Mouse (Mus musculus) adrenal gland, adult (tissue): ENCODE data around the gene Jazf1.

ENCODE experiments used
- DNase-seq, 2 experiments: peaks; one replicate each; pipeline ENCODE4 v3.0.0; 2022 to 2023; ENCODE audit warnings: low spot score in 1 of 2; ENCODE audit not compliant: inconsistent age in 2 of 2

Gene Jazf1

DNA sequence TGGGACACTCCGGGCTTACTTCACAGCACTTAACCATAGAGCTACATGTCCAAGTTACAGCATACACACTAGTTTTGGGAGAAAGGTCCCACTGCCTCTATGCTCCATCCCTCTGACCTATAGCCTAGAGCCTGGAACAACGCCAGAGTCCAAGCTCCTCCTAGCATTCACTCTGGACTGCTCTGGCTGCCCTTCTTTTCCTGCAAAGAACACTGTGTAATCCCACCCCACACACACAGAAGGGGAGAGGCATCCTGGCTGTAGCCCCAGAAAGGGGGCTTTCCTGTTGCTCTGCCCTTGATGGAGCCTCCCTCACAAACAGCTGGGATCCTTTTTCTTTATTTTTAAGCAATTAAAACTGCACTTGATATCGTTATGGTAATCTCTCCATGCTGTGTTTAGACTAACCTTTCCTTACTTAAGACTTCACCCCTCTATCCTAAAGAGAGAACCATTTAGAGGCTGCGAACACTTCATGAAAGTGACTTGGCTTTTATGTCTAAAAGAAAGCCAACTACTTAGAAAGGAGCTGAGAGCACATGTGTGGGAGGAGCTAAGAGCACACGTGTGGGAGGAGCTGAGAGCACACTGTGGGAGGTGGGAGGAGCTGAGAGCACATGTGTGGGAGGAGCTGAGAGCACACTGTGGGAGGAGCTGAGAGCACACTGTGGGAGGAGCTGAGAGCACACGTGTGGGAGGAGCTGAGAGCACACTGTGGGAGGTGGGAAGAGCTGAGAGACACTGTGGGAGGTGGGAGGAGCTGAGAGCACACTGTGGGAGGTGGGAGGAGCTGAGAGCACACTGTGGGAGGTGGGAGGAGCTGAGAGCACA is 106.6 kb downstream of the Jazf1 start:
- DNase-seq = no peak

DNA sequence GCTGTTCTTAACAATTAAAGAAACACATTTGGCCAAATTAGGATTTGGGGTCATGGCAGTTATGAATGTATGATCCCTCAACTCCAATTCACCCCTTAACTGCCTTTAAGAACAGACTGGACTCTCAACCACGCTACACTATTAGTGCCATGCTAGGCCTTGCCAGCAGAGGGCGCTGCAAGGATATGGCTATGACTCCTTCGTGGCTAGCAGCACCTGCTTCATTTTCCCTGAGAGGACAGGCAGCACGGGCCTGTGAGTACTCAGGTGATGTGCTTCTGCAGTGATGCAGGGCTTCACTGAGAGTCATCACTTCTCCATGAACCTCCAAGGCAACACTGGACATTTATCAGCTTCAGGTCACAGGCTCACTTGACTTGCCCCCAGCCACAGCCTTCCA is 110.7 kb downstream of the Jazf1 start:
- peak; percentile 58 to 88 for DNase-seq

DNA sequence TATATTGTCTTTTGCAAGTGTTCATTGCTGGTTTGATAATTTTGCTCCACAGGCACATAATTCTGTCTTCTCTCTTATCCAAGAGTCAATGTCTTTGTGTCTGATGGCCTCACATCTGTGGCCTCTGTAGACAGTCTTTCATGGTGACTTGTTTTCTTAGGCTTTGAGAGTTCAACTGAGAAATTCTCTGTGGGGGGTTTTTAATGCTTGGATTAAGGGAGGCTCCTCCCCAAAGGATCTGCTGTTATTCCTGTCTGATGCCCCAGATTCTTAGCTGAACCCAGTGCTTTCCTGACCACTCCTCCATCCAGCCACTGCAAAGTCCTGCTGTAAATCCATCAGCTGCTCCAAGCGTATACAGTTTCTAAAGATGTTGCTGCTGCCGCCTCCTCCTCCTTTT is 112.3 kb downstream of the Jazf1 start:
- DNase-seq = no peak

DNA sequence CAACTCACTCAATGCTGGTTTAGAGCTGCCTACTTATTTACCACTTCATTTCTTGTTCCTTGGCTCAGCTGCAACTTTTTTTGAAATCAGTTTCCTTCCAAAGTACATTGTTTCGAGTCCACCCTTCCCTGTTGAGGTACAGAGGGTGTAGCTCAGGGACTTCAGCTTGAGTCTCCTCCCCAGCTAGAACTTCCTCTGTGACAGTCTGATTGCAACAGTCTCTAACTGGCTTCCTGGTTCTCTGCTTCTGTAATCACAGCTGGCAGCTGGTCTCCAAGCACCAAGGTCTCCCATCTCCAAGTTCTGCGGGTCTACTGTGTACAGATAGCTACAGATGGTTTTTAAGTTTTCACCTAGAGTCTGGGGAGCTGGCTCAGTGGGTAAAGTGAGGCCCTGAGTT is 113.1 kb downstream of the Jazf1 start:
- DNase-seq = peak in 1 of 2 experiments; percentile 45

DNA sequence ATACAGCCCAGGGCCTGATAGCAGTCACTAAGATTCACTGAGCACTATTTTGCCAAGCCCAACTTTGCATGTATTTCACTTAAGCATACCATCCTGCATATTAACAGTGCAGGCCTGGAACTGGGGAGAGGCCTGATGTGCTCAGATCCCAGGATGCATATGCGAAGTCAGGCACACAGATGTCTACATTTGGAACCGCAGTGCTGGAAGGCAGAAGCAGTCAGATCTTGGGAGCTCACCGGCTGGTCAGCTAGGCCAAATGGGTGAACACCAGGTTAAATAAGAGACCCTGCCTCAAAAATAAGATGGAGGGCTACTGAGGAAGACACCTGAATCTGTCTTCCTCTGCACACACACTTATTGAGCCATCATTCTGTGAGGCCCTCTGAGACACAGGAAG is 113.6 kb downstream of the Jazf1 start:
- DNase-seq = no peak

DNA sequence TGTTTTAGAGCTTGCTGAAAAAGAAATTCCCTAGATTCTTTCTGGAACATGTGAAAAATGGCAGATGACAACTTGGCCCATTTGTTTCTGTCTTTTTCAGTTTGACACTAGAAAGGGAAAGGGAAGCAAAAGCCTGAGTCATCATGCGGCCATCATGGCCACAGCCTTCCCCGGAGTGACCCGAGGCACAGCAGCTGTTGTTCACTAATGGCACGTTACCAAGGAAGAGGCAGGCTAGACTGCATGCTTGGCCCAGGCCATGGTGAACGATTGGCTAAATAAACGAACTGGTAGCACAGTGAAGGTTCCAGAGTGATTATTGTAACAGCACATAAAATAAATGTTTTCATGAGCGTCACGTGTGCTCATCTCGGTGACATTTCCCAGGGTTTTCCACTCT is 114.0 kb downstream of the Jazf1 start:
- peak; percentile 42 to 81 for DNase-seq

DNA sequence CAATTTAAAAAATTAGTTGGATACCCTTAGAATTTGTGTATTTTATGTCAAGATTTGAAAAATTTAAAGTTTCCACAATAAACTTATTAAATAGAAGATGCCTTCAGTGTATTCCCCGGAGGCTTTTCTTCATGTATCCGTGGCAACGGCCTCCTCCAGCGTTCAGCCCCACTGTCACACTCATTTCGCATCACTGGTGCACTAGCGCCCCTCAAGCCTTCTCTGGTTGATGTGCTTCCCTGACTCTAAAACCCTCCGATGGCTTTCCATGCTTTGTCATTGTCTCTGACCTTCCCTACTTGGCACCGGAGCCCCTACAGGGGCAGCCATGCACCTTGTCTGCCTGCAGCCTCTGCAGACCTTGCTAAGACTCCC is 115.9 kb downstream of the Jazf1 start:
- DNase-seq = no peak

DNA sequence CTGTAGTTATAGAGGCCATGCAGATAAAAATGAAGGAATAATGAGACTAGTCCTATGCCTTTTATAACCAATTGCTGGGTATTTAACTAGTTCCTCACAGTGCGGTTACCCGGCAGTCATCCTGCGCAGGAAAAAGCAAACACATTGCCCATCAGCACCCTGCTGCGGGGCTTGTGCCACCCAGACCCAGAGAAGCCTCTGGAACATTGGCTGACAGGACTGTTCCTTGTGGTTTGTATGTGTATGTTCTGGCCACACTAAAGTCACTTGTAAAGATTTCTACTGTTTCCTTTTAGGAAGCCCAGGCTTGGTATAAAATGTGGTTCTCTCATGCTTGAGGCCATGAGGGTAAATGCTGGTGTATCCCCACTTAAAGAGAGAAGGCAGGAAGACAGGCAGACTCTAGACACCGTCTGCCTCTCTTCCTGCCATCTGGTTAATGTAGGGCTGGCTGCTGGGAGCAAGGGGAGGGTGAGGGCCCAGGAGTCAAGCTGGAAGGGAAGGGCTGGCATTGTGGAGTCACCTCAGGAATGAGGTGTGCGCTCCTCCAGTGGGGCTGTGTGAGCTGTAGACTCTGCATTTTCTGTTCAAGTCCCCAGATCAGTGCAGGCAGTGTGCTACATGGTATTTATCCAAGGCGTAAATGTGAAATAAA is 116.4 kb downstream of the Jazf1 start:
- DNase-seq = no peak

DNA sequence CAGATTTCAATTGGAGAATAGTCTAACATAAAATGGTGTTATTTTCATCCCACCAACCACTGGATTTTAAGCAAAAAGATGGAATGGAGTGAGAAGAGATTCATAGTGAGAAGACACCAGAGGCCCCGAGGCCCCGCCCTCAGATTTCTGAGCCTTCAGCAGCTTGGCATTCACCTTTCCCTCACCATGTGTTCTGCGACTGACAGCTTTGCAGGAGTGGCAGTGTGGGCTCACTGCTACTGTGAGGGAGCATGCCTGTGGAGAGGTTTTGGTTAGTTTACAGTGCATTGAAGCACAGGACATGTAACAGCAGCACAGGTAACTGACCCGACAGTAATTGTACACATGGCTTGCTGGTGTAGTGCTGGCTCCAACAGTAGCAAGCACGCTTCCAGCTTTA is 118.1 kb downstream of the Jazf1 start:
- DNase-seq = no peak

DNA sequence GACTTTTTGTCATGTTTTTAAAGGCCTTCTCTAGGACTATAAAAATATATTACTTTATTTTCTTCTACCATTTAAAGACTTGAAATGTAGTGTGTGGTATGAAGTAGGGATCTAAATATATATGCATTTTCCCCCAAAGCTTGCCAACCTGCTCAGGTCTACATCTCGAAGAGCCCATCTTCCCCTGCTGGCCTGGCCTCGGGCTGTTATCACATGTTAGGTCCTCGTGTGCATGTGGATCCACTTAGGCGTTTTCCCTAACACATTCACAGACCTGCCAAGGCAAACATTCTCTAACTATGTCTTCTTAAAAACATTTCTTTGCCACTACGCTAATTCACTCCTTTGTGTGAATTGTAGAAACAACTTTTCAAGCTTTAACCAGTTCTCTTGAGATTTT is 125.9 kb downstream of the Jazf1 start:
- DNase-seq = no peak

DNA sequence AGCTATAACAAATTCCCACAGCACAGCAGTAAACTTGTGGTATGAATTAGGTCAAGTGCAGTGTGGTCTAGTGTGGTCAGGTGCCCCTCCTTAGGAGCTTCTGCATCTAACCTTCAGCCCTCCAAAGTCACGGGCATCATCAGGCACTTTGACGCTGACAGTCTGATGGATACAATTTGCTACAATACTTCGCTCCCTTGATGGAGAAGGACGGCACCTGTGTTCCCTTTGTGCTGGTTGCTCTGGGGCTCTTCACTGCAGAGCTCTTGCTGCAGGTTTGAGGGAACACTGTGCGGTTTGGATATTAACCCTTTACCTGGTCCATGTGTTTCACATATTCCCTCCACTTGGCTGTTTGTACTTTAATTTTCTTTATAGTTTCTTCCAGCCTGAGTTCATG is 126.3 kb downstream of the Jazf1 start:
- DNase-seq = no peak

DNA sequence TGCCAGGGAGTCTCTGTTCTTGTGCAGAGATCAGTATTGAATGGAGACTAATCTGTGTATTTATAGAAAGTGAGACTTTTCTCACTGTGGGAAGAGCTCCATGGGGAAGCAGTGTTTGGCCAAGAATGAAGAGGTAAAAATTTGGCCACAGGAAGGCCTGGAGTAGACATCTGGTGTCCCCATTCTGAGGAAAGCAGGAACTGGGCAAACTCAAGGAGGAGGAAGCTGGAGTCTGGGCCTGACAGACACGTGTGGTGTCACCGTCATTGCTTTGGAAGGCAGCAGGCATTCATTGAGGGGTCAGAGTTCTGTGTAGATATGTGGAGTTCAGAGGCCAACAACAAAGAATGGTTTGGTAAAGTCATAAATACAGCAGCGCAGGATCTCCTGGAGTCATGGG is 130.5 kb downstream of the Jazf1 start:
- no peak for DNase-seq

DNA sequence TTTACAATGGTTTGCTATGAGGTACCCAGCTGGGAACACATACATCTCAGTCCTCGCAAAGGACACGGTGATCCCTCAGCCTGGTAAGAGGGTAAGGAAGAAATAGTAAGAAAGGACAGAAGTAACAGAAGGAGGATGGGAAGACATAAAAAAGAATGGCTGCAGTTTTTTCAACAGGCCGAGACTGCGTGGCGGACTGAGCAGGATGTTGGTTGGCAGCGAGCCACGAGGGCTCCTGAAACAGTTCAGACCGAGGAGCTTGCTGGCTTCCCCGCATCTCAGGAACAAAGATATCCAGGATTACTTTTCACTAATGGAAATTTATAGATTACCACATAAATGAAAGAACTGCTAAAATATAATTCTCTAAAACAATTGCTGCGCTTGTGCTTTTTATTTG is 131.4 kb downstream of the Jazf1 start:
- DNase-seq = no peak

DNA sequence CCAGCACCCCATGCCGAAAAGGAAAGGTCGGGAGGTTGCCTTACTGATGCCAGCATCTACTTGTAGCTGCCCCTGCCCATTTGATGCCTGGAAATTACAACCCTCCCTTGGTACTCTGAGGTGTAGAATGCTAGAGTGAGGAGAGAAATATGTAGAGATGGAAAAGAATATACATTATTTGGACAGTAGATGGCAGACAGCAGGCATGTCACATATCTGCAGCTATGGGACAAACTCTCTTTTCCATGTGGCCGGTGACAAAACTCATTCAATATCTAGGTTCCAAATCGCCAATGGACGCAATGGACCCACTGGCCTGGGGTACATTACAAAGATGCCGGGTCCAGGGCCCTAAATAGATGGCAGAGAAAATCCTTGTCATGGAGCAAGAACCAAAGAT is 134.4 kb downstream of the Jazf1 start:
- no peak for DNase-seq

DNA sequence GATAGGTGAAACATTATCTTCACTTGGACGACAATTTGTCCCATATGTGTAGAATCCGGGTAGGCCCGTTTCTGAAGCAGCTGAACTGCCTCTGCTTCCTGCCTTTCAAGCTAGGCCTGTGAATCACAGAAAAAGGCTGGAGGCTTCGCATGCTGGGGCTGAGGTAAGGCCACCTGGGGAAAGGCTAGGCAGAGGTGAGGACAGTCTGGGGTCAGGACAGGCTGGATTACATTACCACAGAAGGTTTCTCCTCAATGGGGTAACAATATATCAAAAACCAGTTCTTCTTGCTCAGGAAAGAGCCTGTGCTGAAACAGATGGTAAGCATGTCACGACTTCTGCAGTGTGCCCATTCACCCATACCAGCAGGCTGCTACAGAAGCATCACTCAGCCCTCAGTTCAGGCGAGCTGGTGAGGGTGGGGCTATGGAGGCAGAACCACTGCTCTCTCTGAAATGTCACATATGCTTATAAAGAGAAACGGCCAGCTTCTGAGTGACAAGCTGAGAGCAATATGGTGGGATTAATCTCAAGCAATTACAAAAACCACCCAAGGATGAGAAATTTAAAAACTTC is 135.7 kb downstream of the Jazf1 start:
- DNase-seq = no peak

DNA sequence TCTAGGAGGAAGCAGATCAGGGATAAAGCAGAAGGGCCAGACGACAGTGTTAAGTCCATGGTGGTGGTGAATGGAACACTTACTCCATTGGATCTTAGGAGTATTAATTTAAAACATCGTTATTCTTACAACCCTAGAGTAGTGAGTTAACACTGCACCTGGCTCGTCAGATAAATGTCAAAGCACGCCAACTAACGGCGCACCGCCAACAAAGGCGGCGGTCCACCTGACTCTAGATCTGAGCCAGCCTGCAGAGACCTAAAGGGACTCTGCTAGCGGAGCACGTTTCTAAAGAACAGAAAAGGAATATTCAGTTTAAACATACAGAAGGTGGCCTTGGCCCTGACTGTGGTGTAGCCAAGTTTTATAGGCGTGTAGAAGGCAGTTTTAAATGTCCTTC is 139.1 kb downstream of the Jazf1 start:
- DNase-seq = no peak

DNA sequence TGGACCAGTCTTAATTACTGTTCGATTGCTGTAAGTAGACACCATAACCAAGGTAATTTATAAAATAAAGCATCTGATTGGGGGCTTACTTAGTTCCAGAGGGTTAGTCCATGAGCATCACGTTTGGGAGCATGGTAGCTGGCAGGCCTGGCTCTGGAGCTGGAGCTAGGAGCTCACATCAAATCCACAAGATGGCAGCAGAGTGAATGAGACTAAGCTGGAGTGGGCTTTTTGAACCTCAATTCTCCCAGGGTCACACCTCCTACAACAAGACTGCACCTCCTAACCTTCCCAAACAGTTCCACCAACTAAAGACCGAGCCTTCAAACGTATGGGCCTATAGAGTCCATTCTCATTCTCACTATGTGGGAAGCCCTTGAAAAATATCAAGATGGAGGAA is 141.5 kb downstream of the Jazf1 start:
- DNase-seq = peak in 1 of 2 experiments; percentile 42

DNA sequence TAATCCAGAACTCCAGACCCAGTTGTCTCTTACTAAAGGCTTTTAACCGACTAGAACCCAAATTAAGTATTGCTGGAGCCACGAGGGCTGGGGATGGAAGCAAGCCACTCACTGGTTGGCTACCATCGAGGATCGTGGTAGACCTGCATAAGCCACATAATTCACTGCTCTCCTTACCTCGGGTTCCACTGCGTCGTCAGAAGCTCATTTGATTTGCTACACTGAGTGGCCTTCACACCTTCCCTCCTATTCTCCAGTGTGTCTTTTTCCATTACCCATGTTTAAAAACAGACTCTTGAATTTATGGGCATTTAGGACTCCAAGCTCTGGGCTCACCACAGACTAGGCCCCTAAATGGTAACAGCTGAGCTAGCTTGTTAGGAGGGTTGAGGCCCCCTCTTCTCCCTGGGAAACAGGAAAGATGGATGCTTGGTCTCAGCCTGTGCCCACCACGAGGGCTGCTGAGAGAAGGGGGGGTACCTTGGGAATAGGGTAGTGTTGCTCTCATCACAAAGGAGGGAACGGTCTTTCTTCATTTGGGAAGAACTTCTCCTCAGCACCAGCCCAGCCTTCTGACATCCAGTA is 142.9 kb downstream of the Jazf1 start:
- DNase-seq = no peak

DNA sequence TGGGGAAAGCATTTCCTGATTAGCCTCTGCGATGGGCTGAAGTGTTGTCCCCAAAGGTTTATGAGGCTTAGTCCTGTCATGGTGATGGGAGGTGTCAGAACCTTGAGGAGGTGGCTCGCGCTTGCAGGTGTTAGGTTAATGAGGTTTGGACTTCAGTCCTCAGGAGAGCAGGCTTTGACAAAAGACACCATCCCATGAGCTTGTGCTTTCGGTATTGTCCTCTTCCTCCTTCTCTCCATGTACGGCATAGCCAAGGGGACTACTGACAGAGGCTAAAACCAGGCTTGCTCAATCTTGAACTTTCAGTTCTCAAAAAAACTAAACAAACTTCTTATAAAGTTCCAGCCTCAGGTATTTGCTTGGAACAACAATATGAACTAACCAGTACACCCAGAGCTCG is 147.2 kb downstream of the Jazf1 start:
- DNase-seq = no peak

DNA sequence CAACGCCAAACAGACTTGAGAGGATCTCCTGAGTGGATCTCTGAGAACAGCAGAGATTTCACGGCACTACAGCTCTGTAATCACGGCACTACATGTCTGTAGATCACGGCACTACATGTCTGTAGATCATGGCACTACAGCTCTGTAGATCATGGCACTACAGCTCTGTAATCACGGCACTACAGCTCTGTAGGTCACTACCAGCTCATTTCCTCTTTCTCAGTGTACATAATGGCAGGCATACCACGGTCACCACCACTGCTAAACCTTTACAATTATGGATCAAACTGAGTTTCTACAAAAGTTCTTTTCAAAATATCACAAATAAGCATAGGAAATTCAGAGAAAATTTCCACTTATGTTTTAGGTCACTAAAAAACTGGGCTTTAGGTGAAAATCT is 147.7 kb downstream of the Jazf1 start:
- DNase-seq = no peak

DNA sequence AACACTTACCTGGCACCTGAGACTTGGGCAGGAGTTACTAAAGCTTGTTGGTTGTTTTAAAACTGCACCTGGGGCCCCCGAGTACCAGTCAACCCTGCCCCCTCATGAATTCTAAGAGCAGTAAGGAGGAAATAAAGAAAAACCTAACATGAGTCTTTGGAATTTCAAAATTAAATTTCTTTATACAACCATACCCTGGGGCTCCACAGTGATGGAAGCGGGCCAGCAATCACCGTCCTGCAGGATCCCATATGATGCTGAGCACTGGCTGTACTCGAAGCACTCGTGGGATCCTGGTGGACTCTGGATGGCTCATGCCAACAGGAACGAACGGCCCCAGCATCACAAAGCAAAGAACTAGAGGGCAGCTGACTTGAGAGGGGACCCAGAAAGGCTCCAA is 149.0 kb downstream of the Jazf1 start:
- DNase-seq = no peak

DNA sequence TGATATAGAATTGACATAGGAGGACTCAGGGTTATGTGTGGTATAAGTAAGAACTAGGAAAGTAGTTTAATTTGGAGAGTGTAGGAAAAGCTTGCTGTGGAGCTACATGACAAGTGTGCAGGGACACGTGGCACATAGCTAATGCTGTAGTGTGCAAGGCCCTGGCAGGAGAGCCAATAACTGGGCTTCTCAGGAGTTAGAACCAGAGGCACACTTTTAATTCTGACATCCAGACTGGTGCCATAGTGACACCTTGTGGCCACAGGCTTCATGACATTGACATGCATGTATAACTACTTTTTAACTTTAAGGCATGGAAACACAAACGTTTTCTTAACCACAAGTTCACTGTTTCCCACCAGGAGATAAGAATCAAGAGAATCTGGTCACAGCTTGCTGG is 149.5 kb downstream of the Jazf1 start:
- DNase-seq = peak; percentile 58 to 91
